Mouse (Mus musculus): Measurements from ENCODE around the gene Exosc3.

- TF ChIP-seq CTCF (IDR thresholded peaks at IDR 0.05; ENCODE audit: control insufficient read depth, insufficient read depth, insufficient replicate concordance, low read depth, low read length) (no peak), POLR2A (IDR thresholded peaks at IDR 0.05; ENCODE audit: control insufficient read depth, low read depth, low read length) (no peak)
Measured at GRCm38 (mm10) chr4:45308606-45309005, 33.9 kb downstream of the Exosc3 start.
